Mouse (Mus musculus) CH12.LX (cell line): ENCODE measurements around the gene Kcnip4. TPM values are rescaled to one million over a fixed set of nuclear protein-coding genes. Genes with fewer than 3 reads are reported as not detected.

ENCODE experiments used
- DNase-seq: peaks from one replicate; pipeline ENCODE4 v3.0.0-alpha.2; 2013; ENCODE audit errors: extremely low read depth
- H3K27ac ChIP-seq: 2 replicates; pipeline ENCODE4 v1.5.1; 2012; ENCODE audit warnings: low read depth, mild to moderate bottlenecking, control low read depth, moderate library complexity; ENCODE audit not compliant: insufficient read depth
- H3K27me3 ChIP-seq: replicated peaks from 2 replicates; pipeline ENCODE3; 2012; ENCODE audit warnings: inconsistent platforms
- H3K36me3 ChIP-seq, 2 experiments: replicated peaks in 1 of 2; 2 replicates each; pipeline versions ENCODE3 to v1.6.1; 2012; ENCODE audit warnings: inconsistent platforms in 1 of 2, low read length in 1 of 2, mild to moderate bottlenecking in 1 of 2, mixed read lengths in 1 of 2, moderate library complexity in 1 of 2; ENCODE audit not compliant: control insufficient read depth in 1 of 2, insufficient read depth in 1 of 2
- H3K4me1 ChIP-seq, 2 experiments: 2 replicates each; pipeline ENCODE4 v1.6.1; 2012; ENCODE audit warnings: inconsistent platforms in 1 of 2, moderate library complexity in 1 of 2; ENCODE audit not compliant: insufficient read depth in 2 of 2, control insufficient read depth in 1 of 2
- H3K4me2 ChIP-seq: 2 replicates; pipeline ENCODE4 v1.6.1; 2012; ENCODE audit warnings: low read depth, mild to moderate bottlenecking, control low read depth; ENCODE audit not compliant: poor library complexity, insufficient read depth, severe bottlenecking
- H3K4me3 ChIP-seq, 3 experiments: fragments of 150-350 bp in 1 of 3; sonication (generic) in 1 of 3; replicated peaks in 1 of 3; 2 replicates each; pipeline versions ENCODE3 to v1.5.1; 2011 to 2012; ENCODE audit warnings: low read depth in 2 of 3, low read length in 2 of 3, mild to moderate bottlenecking in 2 of 3, moderate library complexity in 2 of 3, control low read depth in 1 of 3, improper control_type of control experiment in 1 of 3, inconsistent platforms in 1 of 3, mixed read lengths in 1 of 3; ENCODE audit not compliant: poor library complexity in 1 of 3
- H3K79me2 ChIP-seq: replicated peaks from 2 replicates; pipeline ENCODE4 v1.6.1; 2012; ENCODE audit warnings: mild to moderate bottlenecking, moderate library complexity; ENCODE audit not compliant: control insufficient read depth, poor library complexity, insufficient read depth, severe bottlenecking; ENCODE audit errors: extremely low read depth
- H3K9ac ChIP-seq: 2 replicates; pipeline ENCODE4 v1.6.1; 2012; ENCODE audit warnings: low read depth, mild to moderate bottlenecking, control low read depth, moderate library complexity; ENCODE audit not compliant: insufficient read depth
- H3K9me3 ChIP-seq: replicated peaks from 2 replicates; pipeline ENCODE3; 2012; ENCODE audit warnings: low read length, inconsistent platforms, mixed read lengths
- CHD2 ChIP-seq: IDR thresholded peaks from 2 replicates; pipeline ENCODE4 v1.6.1; 2011; ENCODE audit warnings: low read length, improper control_type of control experiment
- E2F4 ChIP-seq: IDR thresholded peaks from 2 replicates; pipeline ENCODE4 v1.6.1; 2011; ENCODE audit warnings: low read depth, low read length, improper control_type of control experiment; ENCODE audit not compliant: insufficient replicate concordance
- ELF1 ChIP-seq: IDR thresholded peaks from 2 replicates; pipeline ENCODE4 v1.6.1; 2014; ENCODE audit warnings: low read depth, mild to moderate bottlenecking, inconsistent platforms, low read length, improper control_type of control experiment
- GABPA ChIP-seq: IDR thresholded peaks from 2 replicates; pipeline ENCODE4 v1.6.1; 2012; ENCODE audit warnings: low read depth, low read length, improper control_type of control experiment, inconsistent platforms; ENCODE audit not compliant: insufficient replicate concordance
- HCFC1 ChIP-seq: IDR thresholded peaks from 2 replicates; pipeline ENCODE4 v1.6.1; 2012; ENCODE audit warnings: low read depth, mild to moderate bottlenecking, inconsistent platforms, low read length, improper control_type of control experiment
- IRF4 ChIP-seq: IDR thresholded peaks from 2 replicates; pipeline ENCODE4 v1.6.1; 2014; ENCODE audit warnings: low read depth, mild to moderate bottlenecking, inconsistent platforms, low read length, improper control_type of control experiment
- JUN ChIP-seq: IDR thresholded peaks from 2 replicates; pipeline ENCODE4 v1.6.1; 2011; ENCODE audit warnings: low read depth, mild to moderate bottlenecking, low read length, improper control_type of control experiment, moderate library complexity; ENCODE audit not compliant: insufficient read depth
- JUND ChIP-seq: conservative IDR thresholded peaks from 2 replicates; pipeline ENCODE4 v1.6.1; 2011; ENCODE audit warnings: low read depth, low read length, improper control_type of control experiment
- KAT2A ChIP-seq: IDR thresholded peaks from 2 replicates; pipeline ENCODE4 v1.6.1; 2012; ENCODE audit warnings: low read length, improper control_type of control experiment, inconsistent platforms; ENCODE audit not compliant: insufficient replicate concordance
- MAFK ChIP-seq: IDR thresholded peaks from 2 replicates; pipeline ENCODE4 v1.6.1; 2011; ENCODE audit warnings: low read length, improper control_type of control experiment; ENCODE audit not compliant: insufficient replicate concordance
- MEF2A ChIP-seq: IDR thresholded peaks from 2 replicates; pipeline ENCODE4 v1.6.1; 2014; ENCODE audit warnings: low read depth, mild to moderate bottlenecking, inconsistent platforms, low read length, improper control_type of control experiment, borderline replicate concordance
- NELFE ChIP-seq: IDR thresholded peaks from 2 replicates; pipeline ENCODE4 v1.6.1; 2011; ENCODE audit warnings: low read depth, low read length, improper control_type of control experiment
- POLR2A ChIP-seq: IDR thresholded peaks from 2 replicates; pipeline ENCODE4 v1.6.1; 2011; ENCODE audit warnings: low read depth, mild to moderate bottlenecking, improper control_type of control experiment, low read length
- RAD21 ChIP-seq: IDR thresholded peaks from 2 replicates; pipeline ENCODE4 v1.6.1; 2011; ENCODE audit warnings: low read depth, mild to moderate bottlenecking, low read length, improper control_type of control experiment, moderate library complexity
- RCOR1 ChIP-seq: conservative IDR thresholded peaks from 2 replicates; pipeline ENCODE4 v1.6.1; 2012; ENCODE audit warnings: low read depth, mild to moderate bottlenecking, inconsistent platforms, low read length, improper control_type of control experiment
- SIN3A ChIP-seq: IDR thresholded peaks from 2 replicates; pipeline ENCODE4 v1.6.1; 2012; ENCODE audit warnings: low read length, improper control_type of control experiment, inconsistent platforms
- SMC3 ChIP-seq: IDR thresholded peaks from 2 replicates; pipeline ENCODE4 v1.6.1; 2011; ENCODE audit warnings: low read depth, low read length, improper control_type of control experiment
- UBTF ChIP-seq: IDR thresholded peaks from 2 replicates; pipeline ENCODE4 v1.6.1; 2012; ENCODE audit warnings: low read depth, mild to moderate bottlenecking, inconsistent platforms, low read length, improper control_type of control experiment, moderate library complexity
- dilution Hi-C: fragments of 300-500 bp; cut with MboI; formaldehyde crosslinking; loops from 2 replicates; pipeline ENCODE4 v1.14.3; 2020; ENCODE audit warnings: low sequenced_read_pairs; ENCODE audit not compliant: extremely low pct_unique_long_range_greater_than_20kb, extremely low pct_ligation_motif_present
- in situ Hi-C: fragments of 300-500 bp; cut with MboI; formaldehyde crosslinking; loops from 3 replicates; pipeline ENCODE4 v1.14.3; 2019; ENCODE audit warnings: low sequenced_read_pairs, low pct_ligation_motif_present, low pct_unique_long_range_greater_than_20kb, mixed read lengths
- polyA plus RNA-seq: library from polyadenylated mRNA; unstranded; fragments of >175 nt; gene quantifications from 2 replicates; pipeline ENCODE4 v1.2.1, GENCODE M21; 2012; ENCODE audit warnings: low read depth; ENCODE audit not compliant: insufficient read length
- total RNA-seq, 2 experiments: library from RNA; depleted of rRNA; stranded (reverse); fragments of 300-350 nt in 1 of 2; fragments of >200 nt in 1 of 2; gene quantifications; 2 replicates each; pipeline ENCODE4 v1.2.3; 2012 to 2014

Kcnip4 gene
- total and polyA plus RNA-seq, 3 experiments = 0.80 TPM; not detected in 2

DNA sequence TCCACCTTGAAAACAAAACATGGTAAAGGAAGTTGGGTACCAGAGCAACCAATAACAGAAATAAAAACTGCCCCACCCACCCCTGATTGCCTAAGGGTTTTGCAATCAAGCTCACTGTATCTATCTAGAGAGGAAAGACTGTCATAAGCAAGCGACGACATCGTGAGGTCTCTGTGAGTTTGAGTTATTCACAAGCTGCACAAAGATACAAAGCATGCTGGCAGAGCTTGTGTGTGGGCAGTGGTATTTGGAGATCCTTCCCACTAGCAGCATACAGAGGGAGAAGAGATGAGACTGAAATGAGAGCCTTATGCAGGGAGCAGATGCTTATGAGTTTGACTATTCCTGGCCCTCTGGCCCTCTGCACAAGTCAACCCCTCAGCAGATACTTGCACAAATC, 23.2 kb upstream of the Kcnip4 start:
- TF ChIP-seq RCOR1 (no peak), JUN (no peak), POLR2A (no peak), E2F4 (no peak), SIN3A (no peak), ELF1 (no peak), HCFC1 (no peak), MEF2A (no peak), SMC3 (no peak), CHD2 (no peak), GABPA (no peak), IRF4 (no peak), MAFK (no peak), RAD21 (no peak)
- Histone ChIP-seq H3K9ac (no peak overlapping the region), H3K4me2 (no peak overlapping the region), H3K36me3 (no peaks in the 10 kb centered on the region), H3K79me2 (no peaks in the 10 kb centered on the region), H3K4me3 (no peak overlapping the region), H3K4me1 (no peaks in the 10 kb centered on the region), H3K27me3 (no peaks in the 10 kb centered on the region), H3K9me3 (peaks cover 36% of the 10 kb centered on the region), H3K27ac (no peak overlapping the region)
- DNase-seq = no peak
- in situ Hi-C loops (no loop called here), dilution Hi-C loops (no loop called here)

DNA sequence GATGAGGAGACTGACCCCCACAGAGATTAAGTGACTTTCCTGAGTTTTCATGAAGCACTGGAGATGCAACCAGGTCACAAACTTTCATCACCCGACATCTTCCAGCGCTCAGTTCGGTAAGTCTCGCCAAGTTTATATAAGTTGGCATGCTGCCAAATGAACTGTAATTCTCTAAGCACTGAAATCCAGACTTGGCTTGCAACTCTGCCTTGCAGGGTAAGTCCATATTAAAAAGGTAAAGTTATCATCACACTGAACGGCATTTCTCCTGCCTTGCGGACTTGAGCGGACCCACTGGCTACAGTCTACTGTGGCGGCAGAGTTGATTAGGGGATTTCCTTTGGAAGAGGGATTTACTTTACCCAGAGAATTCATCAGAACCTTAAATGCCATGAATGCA, 4.7 kb upstream of the Kcnip4 start:
- in situ Hi-C loops (no loop called here), dilution Hi-C loops (no loop called here)

More for the DNA sequence above, 4.7 kb upstream of the Kcnip4 start:
- no peak overlapping the region for H3K4me2 ChIP-seq
- H3K4me3 ChIP-seq = no peak overlapping the region
- no peak for DNase-seq
- H3K27me3 ChIP-seq = no peaks in the 10 kb centered on the region
- H3K4me1 ChIP-seq = no peaks in the 10 kb centered on the region
- no peaks in the 10 kb centered on the region for H3K79me2 ChIP-seq
- no peak overlapping the region for H3K27ac ChIP-seq
- H3K9ac ChIP-seq = no peak overlapping the region
- H3K9me3 ChIP-seq = peaks cover 58% of the 10 kb centered on the region
- no peak for TF ChIP-seq RCOR1
- TF ChIP-seq KAT2A = no peak
- no peak for TF ChIP-seq JUN
- TF ChIP-seq ELF1 = no peak
- TF ChIP-seq JUND = no peak
- no peak for TF ChIP-seq CHD2
- TF ChIP-seq SIN3A = no peak
- TF ChIP-seq UBTF = no peak
- no peak for TF ChIP-seq SMC3
- TF ChIP-seq RAD21 = no peak
- TF ChIP-seq NELFE = no peak
- H3K36me3 ChIP-seq = no peaks in the 10 kb centered on the region
